Mouse (Mus musculus) cerebellum, adult 2 months (tissue): Measurements from ENCODE around the gene Krt36. TPM values are rescaled to one million over a fixed set of nuclear protein-coding genes. Genes with fewer than 3 reads are reported as not detected.
A peak's percentile ranks its signal among the peaks of the same experiment; 100 is the strongest.

ENCODE experiments used
- DNase-seq, 2 experiments: peaks; one replicate each; pipeline ENCODE4 v3.0.0; 2021
- H3K27ac ChIP-seq: fragments of 200-500 bp; 2 replicates; pipeline ENCODE4 v1.5.1; 2012; ENCODE audit warnings: low read length, control low read depth, inconsistent platforms; ENCODE audit not compliant: insufficient read depth
- H3K27me3 ChIP-seq: fragments of 200-500 bp; 2 replicates; pipeline ENCODE4 v1.6.1; 2012; ENCODE audit warnings: inconsistent platforms, mild to moderate bottlenecking, low read length, moderate library complexity; ENCODE audit not compliant: control insufficient read depth, insufficient read depth
- H3K4me1 ChIP-seq: fragments of 200-500 bp; 2 replicates; pipeline ENCODE4 v1.6.1; 2011; ENCODE audit warnings: low read length; ENCODE audit not compliant: control insufficient read depth, insufficient read depth
- H3K4me3 ChIP-seq: fragments of 200-500 bp; replicated peaks from 2 replicates; pipeline ENCODE3; 2011; ENCODE audit warnings: mild to moderate bottlenecking, low read depth, low read length, control low read depth; ENCODE audit not compliant: insufficient read depth
- CTCF ChIP-seq: fragments of 200-500 bp; IDR thresholded peaks from 2 replicates; pipeline ENCODE4 v1.5.1; 2011; ENCODE audit warnings: low read depth, mild to moderate bottlenecking, control low read depth, low read length, moderate library complexity, borderline replicate concordance; ENCODE audit not compliant: insufficient read depth
- POLR2A ChIP-seq: fragments of 200-500 bp; IDR thresholded peaks from 2 replicates; pipeline ENCODE4 v1.6.1; 2011; ENCODE audit warnings: low read length, control low read depth, borderline replicate concordance; ENCODE audit not compliant: insufficient read depth
- WGBS: fragments of 180-500 bp; shearing (Covaris S2); methylation state at CpG from one replicate; pipeline ENCODE4 v1.1.7; 2018; 5-methylcytosine and 5-hydroxymethylcytosine counted together
- polyA plus RNA-seq: library from polyadenylated mRNA; depleted of rRNA; stranded (reverse); fragments of >200 nt; gene quantifications from 2 replicates; pipeline ENCODE4 v1.2.3, GENCODE M21; 2012; rRNA removed

Gene Krt36
- polyA plus RNA-seq, 1 experiment, result not detected

DNA sequence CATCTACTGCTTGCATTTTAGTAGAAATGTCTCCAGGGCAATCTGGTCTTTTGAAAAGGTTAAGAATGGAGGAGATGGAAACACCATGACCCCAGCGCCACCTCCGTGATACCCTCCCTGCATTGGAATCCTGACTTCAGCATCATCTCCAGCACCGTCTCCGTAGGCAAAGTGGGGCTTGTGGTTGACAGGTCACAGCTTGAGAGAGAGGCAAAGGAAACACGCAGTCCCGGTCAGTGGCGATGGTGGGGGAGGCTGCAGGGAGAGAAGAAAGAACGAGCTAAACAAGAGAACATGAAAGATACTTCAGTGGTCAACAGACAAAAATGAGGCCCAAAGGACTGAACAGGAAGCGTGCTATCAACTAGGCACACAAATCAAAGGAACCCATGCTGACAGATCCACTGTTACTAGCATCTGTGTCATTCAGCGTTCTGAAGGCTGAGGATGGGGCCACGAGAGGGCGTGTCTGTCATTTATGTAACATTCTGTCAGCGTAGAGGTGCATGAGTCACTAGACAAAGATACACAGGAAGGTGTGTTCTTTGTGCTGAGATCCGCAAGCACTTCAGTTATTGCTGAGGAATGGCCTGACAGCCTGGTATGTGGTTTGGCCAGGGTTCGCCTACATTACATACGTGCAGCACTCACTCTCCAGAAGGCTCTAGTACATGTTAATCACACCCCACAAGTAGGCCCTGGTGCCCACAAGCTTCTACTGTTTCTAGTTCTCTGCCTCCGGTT is 38.0 kb downstream of the Krt36 start:
- Histone ChIP-seq H3K4me3 (no peak overlapping the region), H3K27ac (no peak overlapping the region), H3K27me3 (no peaks in the 10 kb centered on the region), H3K4me1 (no peaks in the 10 kb centered on the region; the same call in 1 of the 2 replicates)
- TF ChIP-seq CTCF (no peak), POLR2A (no peak)
- DNase-seq, result no peak
- WGBS, result 79% methylated on average over 17 of the region's 17 CpGs

GRCm38 (mm10) chr11:100066236-100067010 is 39.0 kb downstream of the Krt36 start:
- Histone ChIP-seq H3K27me3 (no peaks in the 10 kb centered on the region), H3K4me1 (no peaks in the 10 kb centered on the region; the same call in 1 of the 2 replicates), H3K27ac (no peak overlapping the region), H3K4me3 (no peak overlapping the region)
- 19% methylated on average over 12 of the region's 12 CpGs for WGBS
- TF ChIP-seq POLR2A, result no peak
- TF ChIP-seq CTCF, result no peak
- DNase-seq, result peak in 1 of 2 experiments; percentile 15

DNA sequence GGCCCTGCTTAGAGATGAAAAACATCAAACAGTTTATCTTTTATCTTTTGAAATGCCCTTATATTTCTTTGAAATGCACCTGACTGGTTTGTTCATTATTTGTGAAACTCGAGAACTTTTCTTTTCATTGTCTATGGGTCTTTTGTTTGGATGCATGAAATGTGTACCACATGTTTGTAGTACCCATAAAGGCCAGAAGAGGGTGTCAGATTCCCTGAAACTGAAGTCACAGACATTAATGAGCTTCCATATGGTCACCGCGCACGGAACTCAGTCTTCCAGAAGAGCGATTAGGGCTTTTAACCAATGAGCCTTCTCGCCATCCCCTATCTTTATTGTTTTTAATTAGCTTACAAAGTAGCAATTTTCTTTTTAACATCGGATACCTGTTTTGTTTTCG is 46.6 kb downstream of the Krt36 start:
- Histone ChIP-seq H3K4me1 (no peaks in the 10 kb centered on the region; the same call in 1 of the 2 replicates), H3K27ac (no peak overlapping the region), H3K27me3 (no peaks in the 10 kb centered on the region; the same call in 1 of the 2 replicates), H3K4me3 (no peak overlapping the region)
- 60% methylated on average over 8 of the region's 8 CpGs for WGBS
- TF ChIP-seq POLR2A (no peak), CTCF (no peak)
- no peak for DNase-seq

DNA sequence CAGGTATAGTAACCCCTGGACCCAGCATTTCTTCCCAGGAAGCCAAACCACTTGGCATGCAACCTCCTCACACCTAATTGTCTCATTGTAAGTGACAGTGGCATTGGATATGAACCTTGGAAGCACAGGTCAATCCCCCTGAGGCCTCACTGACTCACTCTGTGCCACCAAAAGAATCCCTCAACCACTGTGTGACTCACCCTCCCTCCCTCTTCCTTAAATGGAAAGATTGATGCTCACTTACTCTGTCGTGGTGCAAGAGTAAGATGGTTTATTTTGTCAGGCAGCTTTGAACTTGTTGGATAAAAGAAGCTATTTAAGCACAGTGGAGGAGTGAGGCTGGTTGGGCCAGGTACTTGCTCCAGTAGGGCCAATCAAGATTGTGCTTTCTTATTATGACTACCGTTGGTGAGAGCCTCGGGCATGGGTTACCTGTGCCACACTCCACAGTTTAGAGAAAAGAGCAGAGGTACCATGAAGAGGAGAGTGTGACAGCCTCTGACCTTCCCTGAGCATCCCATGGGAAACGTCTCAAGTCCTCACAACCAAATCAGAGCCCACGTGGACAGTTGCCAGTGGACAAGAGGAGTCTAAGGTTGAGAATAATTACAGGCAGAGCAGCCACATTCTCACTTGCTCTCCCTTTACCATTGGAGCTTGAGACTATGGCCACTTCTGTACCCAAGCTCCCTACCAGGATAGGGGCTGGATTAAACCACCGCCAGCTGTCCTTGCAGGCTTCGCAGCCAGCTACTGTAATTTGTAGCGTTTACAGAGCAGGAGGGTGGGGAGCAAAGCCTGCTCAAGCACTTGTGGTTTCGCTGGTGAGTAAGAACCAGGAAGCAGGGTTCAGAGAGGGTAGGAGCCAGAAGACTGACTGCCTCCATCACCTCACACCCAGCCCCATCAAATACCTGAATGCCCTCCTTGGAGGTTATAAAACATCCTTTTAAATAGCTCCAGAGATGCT is 49.5 kb downstream of the Krt36 start:
- DNase-seq, result no peak
- Histone ChIP-seq H3K27ac (no peak overlapping the region), H3K27me3 (no peaks in the 10 kb centered on the region; the same call in 1 of the 2 replicates), H3K4me3 (no peak overlapping the region), H3K4me1 (no peaks in the 10 kb centered on the region; the same call in 1 of the 2 replicates)
- 58% methylated on average over 9 of the region's 9 CpGs for WGBS
- no peak for TF ChIP-seq POLR2A
- TF ChIP-seq CTCF, result no peak

Other genes starting within 250 kb of the Krt36 start
- gene Gm11568, start 247.7 kb downstream of the Krt36 start, polyA plus RNA-seq, result not detected in 2 replicates
- gene Gm11559, start 241.2 kb downstream of the Krt36 start, polyA plus RNA-seq, result not detected in 2 replicates
- not detected in 2 replicates for gene Krtap9-1, start 232.2 kb downstream of the Krt36 start, polyA plus RNA-seq
- not detected in 2 replicates for gene Gm11567, start 226.4 kb downstream of the Krt36 start, polyA plus RNA-seq
- gene Krtap31-1, start 197.7 kb downstream of the Krt36 start, polyA plus RNA-seq, result not detected in 2 replicates
- gene Gm11565, start 190.9 kb downstream of the Krt36 start, polyA plus RNA-seq, result not detected in 2 replicates
- gene Krtap31-2, start 169.3 kb downstream of the Krt36 start, polyA plus RNA-seq, result not detected in 2 replicates
- gene Krtap9-5, start 157.2 kb downstream of the Krt36 start, polyA plus RNA-seq, result not detected in 2 replicates
- not detected in 2 replicates for gene Krtap29-1, start 126.6 kb downstream of the Krt36 start, polyA plus RNA-seq
- gene Krtap16-1, start 119.0 kb downstream of the Krt36 start, polyA plus RNA-seq, result not detected in 2 replicates
- 0.30 and 0.80 TPM in 2 replicates for gene Krtap17-1, start 111.6 kb downstream of the Krt36 start, polyA plus RNA-seq
- not detected in 2 replicates for gene Krt33a, start 89.4 kb downstream of the Krt36 start, polyA plus RNA-seq
- gene Krt33b, start 75.8 kb downstream of the Krt36 start, polyA plus RNA-seq, result not detected in 2 replicates
- not detected in 2 replicates for gene Krt34, start 64.1 kb downstream of the Krt36 start, polyA plus RNA-seq
- gene Krt31, start 55.1 kb downstream of the Krt36 start, polyA plus RNA-seq, result not detected in 2 replicates
- gene Krt32, start 17.4 kb downstream of the Krt36 start, polyA plus RNA-seq, result not detected in 2 replicates
- not detected in 2 replicates for gene Krt35, start 9.4 kb downstream of the Krt36 start, polyA plus RNA-seq
- not detected in 2 replicates for gene Krt13, start 15.9 kb upstream of the Krt36 start, polyA plus RNA-seq
- 0.08 and 0.35 TPM in 2 replicates for gene Krt15, start 30.3 kb upstream of the Krt36 start, polyA plus RNA-seq
- gene Krt19, start 43.0 kb upstream of the Krt36 start, polyA plus RNA-seq, result 0.36 and 0.51 TPM in 2 replicates
- 0.62 and 1.5 TPM in 2 replicates for gene Krt9, start 87.6 kb upstream of the Krt36 start, polyA plus RNA-seq
- 0.11 and 0.13 TPM in 2 replicates for gene Krt14, start 101.9 kb upstream of the Krt36 start, polyA plus RNA-seq
- gene Krt16, start 143.3 kb upstream of the Krt36 start, polyA plus RNA-seq, result not detected in 2 replicates
- 0.11 and 0.16 TPM in 2 replicates for gene Krt17, start 155.4 kb upstream of the Krt36 start, polyA plus RNA-seq
- not detected in 2 replicates for gene Krt42, start 164.2 kb upstream of the Krt36 start, polyA plus RNA-seq
- gene Eif1, start 214.3 kb upstream of the Krt36 start, polyA plus RNA-seq, result 430 and 502 TPM in 2 replicates
- gene Gast, start 228.8 kb upstream of the Krt36 start, polyA plus RNA-seq, result not detected in 2 replicates